Mouse (Mus musculus) testis, adult 10 weeks (tissue): Measurements from ENCODE around the gene Bet1l. TPM values are rescaled to one million over a fixed set of nuclear protein-coding genes. Genes with fewer than 3 reads are reported as not detected.

ENCODE experiments used
- polyA plus RNA-seq: library from polyadenylated mRNA; stranded (reverse); fragments of 350-450 nt; fragmentation: Illumina TruSeq; extraction: RNeasy Lipid Tissue Mini Kit (QIAGEN cat#74804); gene quantifications from one replicate; pipeline ENCODE4 v1.2.3, GENCODE M21; 2014; ENCODE audit warnings: low read depth, low replicate concordance

The Bet1l gene
- polyA plus RNA-seq = 4.3 TPM

GRCm38 (mm10) chr7:140857550-140858505 is at the start of gene Bet1l:
TSS of gene Bet1l (minus strand) at chr7:140857577.

GRCm38 (mm10) chr7:140900220-140900619 is 42.8 kb upstream of the Bet1l start, which contains the start of gene Cox8b:
TSS of gene Cox8b (minus strand) at chr7:140900446.

GRCm38 (mm10) chr7:140881696-140882468 is 24.5 kb upstream of the Bet1l start, which contains the start of the genes Psmd13 and Sirt3:
TSS of gene Psmd13 (plus strand) at chr7:140881968.
TSS of gene Sirt3 (minus strand) at chr7:140882309.

GRCm38 (mm10) chr7:140856785-140857549 is 410 bp downstream of the Bet1l start, which contains the start of gene Ric8a:
TSS of gene Ric8a (plus strand) at chr7:140856957.

GRCm38 (mm10) chr7:140855860-140856784 is 1.3 kb downstream of the Bet1l start, which contains the start of gene Gm45785:
TSS of gene Gm45785 (minus strand) at chr7:140856331.

GRCm38 (mm10) chr7:140847755-140848580 is 9.4 kb downstream of the Bet1l start, which contains the start of gene Odf3:
TSS of gene Odf3 (plus strand) at chr7:140847805.

GRCm38 (mm10) chr7:140844905-140845665 is 12.3 kb downstream of the Bet1l start, which contains the start of gene Scgb1c1:
TSS of gene Scgb1c1 (plus strand) at chr7:140845547.

GRCm38 (mm10) chr7:140834968-140835757 is 22.2 kb downstream of the Bet1l start, which contains the start of gene Urah:
TSS of gene Urah (plus strand) at chr7:140835018.

GRCm38 (mm10) chr7:140821653-140822329 is 35.6 kb downstream of the Bet1l start, which contains the start of gene Zfp941:
TSS of gene Zfp941 (minus strand) at chr7:140822178.

Other genes starting within 250 kb of the Bet1l start
- gene Olfr61, start 228.6 kb downstream of the Bet1l start, polyA plus RNA-seq = not detected
- not detected for gene Olfr53, start 211.1 kb downstream of the Bet1l start, polyA plus RNA-seq
- 0.08 TPM for gene Olfr539, start 197.6 kb downstream of the Bet1l start, polyA plus RNA-seq
- gene Olfr45, start 175.6 kb downstream of the Bet1l start, polyA plus RNA-seq = not detected
- not detected for gene Olfr541, start 160.3 kb downstream of the Bet1l start, polyA plus RNA-seq
- gene Cyp2e1, start 93.8 kb downstream of the Bet1l start, polyA plus RNA-seq = 1.8 TPM
- 395 TPM for gene Syce1, start 69.7 kb downstream of the Bet1l start, polyA plus RNA-seq
- 5.9 TPM for gene Zfp941, start 35.4 kb downstream of the Bet1l start, polyA plus RNA-seq
- not detected for gene Urah, start 22.6 kb downstream of the Bet1l start, polyA plus RNA-seq
- gene Scgb1c1, start 12.0 kb downstream of the Bet1l start, polyA plus RNA-seq = not detected
- 8.1 TPM for gene Odf3, start 9.8 kb downstream of the Bet1l start, polyA plus RNA-seq
- not detected for gene Gm45785, start 1.2 kb downstream of the Bet1l start, polyA plus RNA-seq
- 2.5 TPM for gene Ric8a, start 620 bp downstream of the Bet1l start, polyA plus RNA-seq
- gene Psmd13, start 24.4 kb upstream of the Bet1l start, polyA plus RNA-seq = 142 TPM
- gene Sirt3, start 24.7 kb upstream of the Bet1l start, polyA plus RNA-seq = 9.5 TPM
- not detected for gene Cox8b, start 42.9 kb upstream of the Bet1l start, polyA plus RNA-seq
- gene Nlrp6, start 63.3 kb upstream of the Bet1l start, polyA plus RNA-seq = not detected
- gene Pgghg, start 83.8 kb upstream of the Bet1l start, polyA plus RNA-seq = 0.11 TPM
- not detected for gene Ifitm5, start 92.7 kb upstream of the Bet1l start, polyA plus RNA-seq
- not detected for gene Gm45717, start 98.4 kb upstream of the Bet1l start, polyA plus RNA-seq
- 4.3 TPM for gene Ifitm2, start 98.4 kb upstream of the Bet1l start, polyA plus RNA-seq
- gene Ifitm1, start 109.6 kb upstream of the Bet1l start, polyA plus RNA-seq = not detected
- 1.7 TPM for gene Ifitm3, start 153.2 kb upstream of the Bet1l start, polyA plus RNA-seq
- gene Ifitm6, start 160.3 kb upstream of the Bet1l start, polyA plus RNA-seq = not detected
- gene Gm17387, start 171.6 kb upstream of the Bet1l start, polyA plus RNA-seq = not detected
- gene B4galnt4, start 203.5 kb upstream of the Bet1l start, polyA plus RNA-seq = 1.2 TPM
- gene Pkp3, start 220.6 kb upstream of the Bet1l start, polyA plus RNA-seq = not detected
- gene Sigirr, start 243.0 kb upstream of the Bet1l start, polyA plus RNA-seq = not detected